Mouse (Mus musculus): ENCODE results near the gene Ar.

Ar gene

GRCm38 (mm10) chrX:98148531-98149342 lies at the start of gene Ar:
Gene Ar (plus strand): TSS chrX:98148769.
- no peak for DNase-seq (ENCODE audit: low read depth)

GRCm38 (mm10) chrX:98149724-98150392 lies 1.3 kb downstream of the Ar start:
- DNase-seq (ENCODE audit: low read depth) = no peak

GRCm38 (mm10) chrX:98150393-98151119 lies 2.0 kb downstream of the Ar start:
- no peak for DNase-seq (ENCODE audit: low read depth)

- no peak for DNase-seq (ENCODE audit: low read depth)
These were observed 41.2 kb downstream of the Ar start for GRCm38 (mm10) chrX:98189759-98190158.

GRCm38 (mm10) chrX:98205766-98206165 lies 57.2 kb downstream of the Ar start:
- DNase-seq (ENCODE audit: low read depth) = no peak

GRCm38 (mm10) chrX:98207166-98207565 lies 58.6 kb downstream of the Ar start:
- DNase-seq (ENCODE audit: low read depth) = no peak

- no peak for DNase-seq (ENCODE audit: low read depth)
These were observed 67.5 kb downstream of the Ar start for GRCm38 (mm10) chrX:98216103-98216502.

GRCm38 (mm10) chrX:98239011-98239410 lies 90.4 kb downstream of the Ar start:
- DNase-seq (ENCODE audit: low read depth) = no peak

- no peak for DNase-seq (ENCODE audit: low read depth)
These were observed 96.5 kb downstream of the Ar start for GRCm38 (mm10) chrX:98245108-98245507.

GRCm38 (mm10) chrX:98248363-98248762 lies 99.8 kb downstream of the Ar start:
- DNase-seq (ENCODE audit: low read depth) = peak; percentile 37

- DNase-seq (ENCODE audit: low read depth) = no peak
These were observed 111.1 kb downstream of the Ar start for GRCm38 (mm10) chrX:98259620-98260019.

GRCm38 (mm10) chrX:98265755-98266154 lies 117.2 kb downstream of the Ar start:
- DNase-seq (ENCODE audit: low read depth) = no peak

GRCm38 (mm10) chrX:98271361-98271760 lies 122.8 kb downstream of the Ar start:
- DNase-seq (ENCODE audit: low read depth) = no peak

GRCm38 (mm10) chrX:98291763-98292162 lies 143.2 kb downstream of the Ar start:
- no peak for DNase-seq (ENCODE audit: low read depth)

- DNase-seq (ENCODE audit: low read depth) = no peak
These were observed 152.1 kb downstream of the Ar start for GRCm38 (mm10) chrX:98300685-98301084.

- DNase-seq (ENCODE audit: low read depth) = no peak
These were observed 153.4 kb downstream of the Ar start for GRCm38 (mm10) chrX:98301924-98302323.

- DNase-seq (ENCODE audit: low read depth) = no peak
These were observed 167.4 kb downstream of the Ar start for GRCm38 (mm10) chrX:98315961-98316360.

- DNase-seq (ENCODE audit: low read depth) = no peak
These were observed 168.9 kb downstream of the Ar start for GRCm38 (mm10) chrX:98317483-98317882.

- DNase-seq (ENCODE audit: low read depth) = no peak
These were observed 174.5 kb downstream of the Ar start for GRCm38 (mm10) chrX:98323105-98323504.

- no peak for DNase-seq (ENCODE audit: low read depth)
These were observed 198.9 kb downstream of the Ar start for GRCm38 (mm10) chrX:98347481-98347880.

GRCm38 (mm10) chrX:98348036-98348435 lies 199.5 kb downstream of the Ar start:
- DNase-seq (ENCODE audit: low read depth) = peak; percentile 51

Measured in fibroblast of lung, adult 2 months (primary cell).